Mouse (Mus musculus) brain, embryonic 14.5 days (tissue): ENCODE measurements around the gene Fndc3b. TPM values are rescaled to one million over a fixed set of nuclear protein-coding genes. Genes with fewer than 3 reads are reported as not detected.

Source experiments
- DNase-seq: peaks from one replicate; pipeline ENCODE4 v3.0.0-alpha.2; 2011; ENCODE audit warnings: low read depth
- CTCF ChIP-seq: fragments of 200-500 bp; IDR thresholded peaks from 2 replicates; pipeline ENCODE4 v1.5.1; 2012; ENCODE audit warnings: inconsistent platforms, mild to moderate bottlenecking, moderate library complexity, borderline replicate concordance; ENCODE audit not compliant: insufficient read depth, insufficient read length; ENCODE audit errors: extremely low read depth
- POLR2A ChIP-seq: fragments of 200-500 bp; IDR thresholded peaks from 2 replicates; pipeline ENCODE4 v1.6.1; 2012; ENCODE audit warnings: mild to moderate bottlenecking, inconsistent platforms, borderline replicate concordance; ENCODE audit not compliant: poor library complexity, insufficient read depth, insufficient read length, severe bottlenecking; ENCODE audit errors: extremely low read depth
- polyA plus RNA-seq: library from polyadenylated mRNA; depleted of rRNA; stranded (reverse); fragments of >200 nt; gene quantifications from 2 replicates; pipeline ENCODE4 v1.2.3, GENCODE M21; 2012

Fndc3b gene
- polyA plus RNA-seq, 1 experiment = 10.9 TPM

DNA sequence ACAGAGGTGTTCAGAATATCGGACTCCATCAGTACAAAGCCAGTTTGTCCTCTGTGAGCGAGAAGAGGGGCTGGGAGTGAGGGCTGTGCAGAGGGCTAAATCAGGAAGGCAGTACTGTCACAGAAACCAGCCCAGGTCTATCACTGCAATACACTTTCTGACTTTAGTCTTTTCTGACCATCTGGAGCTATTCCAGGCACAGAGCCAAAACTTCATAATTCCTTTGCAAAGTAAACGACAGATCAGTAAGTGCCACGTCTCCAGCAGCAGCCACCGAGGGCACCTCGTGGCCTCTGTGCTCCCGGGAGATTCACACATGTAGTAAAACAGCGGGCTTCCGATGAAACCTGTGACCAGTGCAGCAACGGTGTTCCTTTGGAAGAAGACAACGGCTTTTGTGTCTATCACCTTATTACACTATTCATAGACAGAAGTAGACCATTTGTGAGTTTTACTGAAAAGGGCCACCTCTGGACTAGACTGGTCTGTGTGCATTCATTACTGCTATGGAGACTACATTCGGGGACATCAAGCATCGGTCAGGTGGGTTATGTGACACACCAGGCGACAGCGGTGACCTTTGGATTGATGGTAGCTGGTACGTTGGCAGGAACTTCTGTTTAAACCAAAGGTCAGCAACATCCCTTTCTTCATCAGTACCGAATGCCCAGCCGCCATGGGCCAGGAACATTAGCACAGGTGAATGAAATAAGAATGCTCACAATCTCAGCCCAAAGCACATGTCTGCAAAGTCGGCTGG is 24.2 kb downstream of the Fndc3b start:
- TF ChIP-seq CTCF (no peak), POLR2A (no peak)
- peak; percentile 57 for DNase-seq

GRCm38 (mm10) chr3:27685650-27686208 is 25.4 kb downstream of the Fndc3b start:
- DNase-seq = no peak
- TF ChIP-seq POLR2A (no peak), CTCF (no peak)

DNA sequence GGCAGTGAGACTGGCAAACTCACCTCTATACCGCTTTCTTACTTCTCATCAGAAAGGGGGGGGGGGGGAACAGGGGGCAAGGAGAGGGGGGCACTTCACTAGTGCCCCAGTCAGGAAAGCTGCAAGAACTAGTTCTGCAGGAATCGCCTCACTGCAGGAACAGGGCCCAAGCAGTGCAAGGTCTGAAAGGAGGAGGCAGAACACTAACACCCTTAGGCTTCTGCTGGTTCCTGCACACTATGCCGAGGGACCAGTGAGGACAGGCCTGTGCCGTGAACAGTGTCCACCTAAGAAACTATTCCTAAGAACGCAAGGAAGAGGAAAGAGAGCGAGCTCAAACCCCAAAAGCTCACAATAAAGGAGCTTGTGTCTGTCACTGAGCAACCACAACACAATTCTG is 26.0 kb downstream of the Fndc3b start:
- DNase-seq = no peak
- TF ChIP-seq POLR2A = no peak
- TF ChIP-seq CTCF = no peak

DNA sequence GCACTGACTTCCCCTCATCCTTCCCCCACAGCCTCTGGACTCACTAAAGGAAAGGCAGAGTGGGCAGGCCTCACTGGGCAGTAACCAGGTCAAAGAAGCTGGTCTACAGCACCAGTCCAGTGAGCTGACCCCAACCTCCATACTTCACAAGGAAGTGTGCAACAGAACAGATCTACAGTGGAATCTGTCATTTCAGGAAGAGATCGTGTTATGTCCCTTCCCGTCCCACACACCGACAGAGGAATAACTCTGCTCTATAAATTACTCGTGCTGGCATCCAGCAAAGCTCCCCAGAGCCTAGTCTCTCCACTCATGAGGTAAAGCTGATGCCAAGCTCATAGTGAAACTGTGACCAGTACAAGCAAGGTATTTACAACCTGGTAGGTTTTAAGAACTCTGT is 27.7 kb downstream of the Fndc3b start:
- TF ChIP-seq CTCF (no peak), POLR2A (no peak)
- no peak for DNase-seq

DNA sequence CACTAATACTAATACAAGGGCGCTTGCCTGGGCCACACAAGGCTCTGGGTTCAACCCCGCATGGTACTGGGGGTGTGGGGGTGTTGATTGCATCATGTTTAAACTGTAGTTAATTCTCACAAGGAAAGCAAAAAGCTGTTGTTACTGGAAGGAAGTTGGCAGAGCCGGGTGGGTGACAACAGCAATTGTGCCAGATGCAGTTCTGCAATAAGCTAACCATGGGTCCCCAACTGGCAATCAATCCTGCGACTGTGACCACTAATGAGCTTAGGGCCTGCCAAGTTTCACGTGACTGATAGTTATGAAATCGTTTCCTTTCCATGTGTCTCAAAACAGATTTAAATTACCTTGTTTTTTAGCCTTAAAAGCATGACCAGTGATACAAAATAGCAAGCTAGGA is 33.5 kb downstream of the Fndc3b start:
- no peak for TF ChIP-seq CTCF
- no peak for TF ChIP-seq POLR2A
- peak; percentile 85 for DNase-seq

GRCm38 (mm10) chr3:27673660-27674059 is 37.4 kb downstream of the Fndc3b start:
- no peak for TF ChIP-seq CTCF
- no peak for TF ChIP-seq POLR2A
- DNase-seq = peak; percentile 67

DNA sequence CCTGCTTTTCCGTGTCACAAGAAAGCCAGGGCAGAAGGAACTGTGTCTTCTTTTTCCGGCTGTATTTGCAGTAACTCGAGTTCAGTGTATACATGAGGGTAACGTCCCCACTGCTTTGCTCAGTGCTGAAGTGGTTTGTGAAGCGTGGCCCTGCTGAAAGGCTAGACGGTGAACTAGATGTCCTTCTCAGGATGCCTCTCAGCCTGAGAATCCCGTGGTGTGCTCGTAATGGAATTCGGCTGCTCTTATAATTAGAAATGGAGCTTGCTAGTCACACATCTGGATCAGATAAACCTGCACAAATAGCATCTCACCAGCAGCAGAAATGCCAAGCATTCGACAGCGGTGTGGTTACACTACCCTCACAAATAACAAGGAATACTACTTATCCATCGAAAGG is 40.7 kb downstream of the Fndc3b start:
- TF ChIP-seq CTCF (no peak), POLR2A (no peak)
- no peak for DNase-seq

GRCm38 (mm10) chr3:27667280-27667679 is 43.8 kb downstream of the Fndc3b start:
- no peak for TF ChIP-seq CTCF
- TF ChIP-seq POLR2A = no peak
- no peak for DNase-seq

- TF ChIP-seq POLR2A (no peak), CTCF (no peak)
- DNase-seq = no peak
Measured at GRCm38 (mm10) chr3:27665338-27665737, 45.8 kb downstream of the Fndc3b start.

DNA sequence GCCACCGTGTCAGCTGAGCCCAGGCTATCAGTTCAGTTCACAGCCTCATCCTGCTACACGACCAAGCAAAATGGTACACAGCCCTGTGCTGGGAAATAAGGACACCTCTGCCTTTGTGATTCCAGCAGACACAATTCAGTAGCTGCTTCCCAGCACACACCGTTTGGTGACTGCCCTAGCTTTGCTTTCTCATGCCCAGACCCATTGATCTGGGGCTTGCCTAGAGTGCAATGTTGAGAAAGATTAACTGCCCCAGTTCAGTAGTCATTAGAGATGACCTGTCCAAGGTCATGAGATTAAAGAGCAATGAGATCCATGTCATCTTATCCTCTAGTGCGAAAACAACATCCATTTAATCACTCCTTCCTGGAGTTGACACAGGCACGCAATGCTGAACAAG is 47.9 kb downstream of the Fndc3b start:
- TF ChIP-seq POLR2A = no peak
- no peak for TF ChIP-seq CTCF
- DNase-seq = no peak

- no peak for TF ChIP-seq CTCF
- no peak for TF ChIP-seq POLR2A
- DNase-seq = no peak
Measured at GRCm38 (mm10) chr3:27658198-27658763, 52.8 kb downstream of the Fndc3b start.
